Mouse (Mus musculus) heart, postnatal 0 days (tissue): ENCODE results near the gene Wdr4.

Experiments used
- CTCF ChIP-seq: IDR thresholded peaks from 2 replicates; pipeline ENCODE4 v1.5.1; 2016; ENCODE audit warnings: antibody characterized with exemption, control low read depth, low read depth
- EP300 ChIP-seq: IDR thresholded peaks from 2 replicates; pipeline ENCODE4 v1.6.1; 2016; ENCODE audit warnings: antibody characterized with exemption, low read depth

DNA sequence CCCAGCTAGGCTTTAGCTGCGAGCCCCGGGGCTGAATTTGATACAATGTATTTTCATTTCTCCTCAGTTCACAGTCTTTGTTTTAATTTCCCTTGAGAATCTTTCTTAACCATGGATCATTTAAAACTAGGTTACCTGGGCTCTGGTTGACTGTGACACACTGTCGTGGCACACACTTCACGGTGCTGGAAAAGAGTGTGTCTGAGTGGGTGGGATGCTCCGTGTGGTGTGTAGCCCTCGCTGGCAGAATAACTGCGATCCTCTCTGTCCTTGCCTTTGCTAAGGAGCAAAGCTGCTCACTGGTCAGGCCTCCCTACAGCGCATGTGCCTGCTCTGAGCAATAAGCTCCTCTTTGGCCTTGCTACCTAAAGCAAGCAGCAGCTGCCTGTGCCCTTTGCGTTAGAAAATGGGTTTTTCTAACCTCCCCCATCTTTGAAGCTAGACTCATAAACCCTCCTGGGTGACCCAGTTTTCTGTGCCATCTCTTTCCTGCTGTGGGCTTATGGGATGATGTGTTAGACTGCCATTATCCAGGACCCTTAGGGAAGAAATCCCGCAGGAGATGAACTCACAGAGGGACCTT is 33.1 kb downstream of the Wdr4 start:
- no peak for TF ChIP-seq CTCF
- no peak for TF ChIP-seq EP300
